Mouse (Mus musculus): ENCODE results near the gene Med19.

GRCm38 (mm10) chr2:84727172-84727858, 49.1 kb downstream of the Med19 start, which contains the start of gene Clp1:
- TF ChIP-seq CTCF (IDR thresholded peaks at IDR 0.05; ENCODE audit: low read depth) (0 out of 2 replicates have a peak, but pooled peaks have one; percentile 8), EP300 (IDR thresholded peaks at IDR 0.05; ENCODE audit: low read depth) (peak; percentile 47; the same call in 1 of the 2 replicates)
